Mouse (Mus musculus) gastrocnemius, adult 8-10 months (tissue): ENCODE results near the gene Il3ra. TPM values are rescaled to one million over a fixed set of nuclear protein-coding genes. Genes with fewer than 3 reads are reported as not detected.

Experiments used
- DNase-seq, 2 experiments: peaks; one replicate each; pipeline ENCODE4 v3.0.0; 2022; ENCODE audit warnings: low spot score in 2 of 2
- total RNA-seq, 4 experiments: library from RNA; stranded (reverse); gene quantifications; 2 replicates each; pipeline ENCODE4 v1.2.4; 2022

Il3ra gene
- total RNA-seq, 4 experiments from 2014 or later: 1.1 to 3.2 (median 1.3) TPM

DNA sequence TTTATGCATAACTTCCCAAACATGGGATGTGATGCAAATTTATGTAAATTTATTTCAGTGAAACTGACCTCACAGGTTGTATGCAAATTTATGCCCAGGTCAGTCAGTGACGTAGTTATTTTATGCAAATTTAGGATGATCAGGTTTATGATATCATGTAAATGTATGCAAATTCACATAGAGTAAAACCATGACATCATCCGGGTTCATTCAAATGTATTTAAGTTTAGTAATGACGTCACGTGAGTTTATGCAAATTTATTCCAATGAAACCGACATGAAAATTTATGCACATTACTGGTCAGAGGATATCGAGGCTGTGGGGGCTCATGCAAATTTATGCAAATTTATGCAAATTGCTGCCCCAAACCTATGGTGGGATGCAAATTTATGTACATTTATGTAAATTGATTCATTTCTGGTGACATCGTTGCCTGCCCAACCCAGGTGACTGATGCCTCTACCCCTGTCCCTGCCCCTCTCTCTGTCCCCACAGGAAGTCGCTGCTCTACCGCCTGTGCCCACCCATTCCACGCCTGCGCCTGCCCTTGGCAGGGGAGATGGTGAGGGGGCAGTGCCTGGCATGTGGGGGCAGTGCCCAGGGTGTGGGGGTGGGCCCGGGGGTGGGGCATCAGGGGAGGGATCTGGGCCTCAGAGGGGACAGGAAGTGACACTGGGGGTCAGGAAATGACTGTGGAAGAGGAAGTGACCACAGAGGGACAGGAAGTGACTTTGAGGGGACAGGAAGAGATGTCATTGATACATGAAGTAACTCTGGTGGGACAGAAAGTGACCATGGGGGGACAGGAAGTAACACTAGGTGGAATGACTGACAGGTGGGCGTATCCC lies 8.7 kb downstream of the Il3ra start:
- DNase-seq: no peak

DNA sequence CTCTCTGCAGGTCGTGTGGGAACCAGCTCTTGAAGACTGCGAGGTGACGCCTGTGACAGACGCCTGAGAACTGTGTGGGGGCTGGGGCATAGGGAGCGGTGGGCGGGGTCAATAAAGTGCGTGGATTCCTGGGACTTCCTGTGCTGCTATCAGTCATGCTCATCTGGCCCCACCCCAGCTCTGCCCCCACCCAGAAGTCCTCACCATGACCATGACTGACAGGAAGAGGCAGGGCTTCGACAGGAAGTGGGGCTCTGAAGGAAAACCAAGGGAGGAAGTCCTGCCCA lies 9.2 kb downstream of the Il3ra start:
- DNase-seq: no peak

DNA sequence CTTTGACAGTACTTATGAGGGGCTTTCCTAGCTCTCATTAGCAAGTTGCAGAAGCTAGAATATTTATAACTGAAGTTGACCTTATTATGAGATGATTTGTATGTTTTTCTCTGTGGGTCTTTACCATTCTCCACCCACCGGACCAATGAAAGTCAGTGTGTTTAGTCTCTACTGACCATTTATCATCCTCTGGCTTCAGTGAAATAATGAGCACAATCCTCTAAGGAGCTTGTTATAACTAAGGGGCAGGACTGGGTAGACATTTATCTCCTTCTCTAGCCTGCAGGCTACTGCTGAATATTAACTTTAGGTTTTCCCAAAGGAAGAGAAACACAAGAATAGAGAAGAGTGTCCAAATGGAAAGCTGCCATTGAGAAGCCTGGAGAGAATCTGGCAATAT lies 49.5 kb downstream of the Il3ra start:
- no peak for DNase-seq

DNA sequence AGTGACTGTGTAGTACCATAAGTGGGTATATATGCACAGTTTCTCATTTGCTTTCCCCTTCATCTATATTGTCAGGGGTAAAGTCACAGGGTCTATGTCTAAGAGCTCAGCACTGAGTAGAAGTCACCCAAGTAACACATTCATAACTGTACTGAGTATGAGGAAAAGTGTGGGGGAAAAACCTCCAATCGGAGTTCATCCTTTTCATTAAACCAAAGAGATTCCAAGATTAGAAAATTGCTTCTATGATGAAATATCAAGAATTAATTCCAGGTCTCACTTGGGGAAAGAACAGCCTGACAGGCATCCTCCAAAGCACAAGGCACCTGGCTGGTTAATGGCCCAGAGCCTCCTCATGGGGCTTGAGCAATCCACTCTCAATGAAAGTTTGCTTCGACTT lies 54.9 kb downstream of the Il3ra start, which contains the start of gene Olfr721-ps1:
Gene Olfr721-ps1 (plus strand): TSS at position 301 of the 400 bp plus-strand sequence.
- no peak for DNase-seq

Other genes with a start within 250 kb of the Il3ra start
- 100 to 1,000 TPM; 145 to 169 (median 155) TPM for gene Psmd6, start 225.3 kb upstream of the Il3ra start, total RNA-seq
- gene Olfr720, start 159.4 kb upstream of the Il3ra start, total RNA-seq: not detected
- gene Olfr31, start 23.4 kb upstream of the Il3ra start, total RNA-seq: not detected
- not detected for gene Olfr721-ps1, start 55.0 kb downstream of the Il3ra start, total RNA-seq